Mouse (Mus musculus) lung, embryonic 14.5 days (tissue): ENCODE measurements around the gene Olfr143. TPM values are rescaled to one million over a fixed set of nuclear protein-coding genes. Genes with fewer than 3 reads are reported as not detected.

Experiments
- ATAC-seq: fragments of 200-750 bp; cut with Nextera tagmentation; 2 replicates; pipeline ENCODE4 v1.8.0; 2017; ENCODE audit warnings: mild to moderate bottlenecking, moderate TSS enrichment, moderate library complexity; ENCODE audit not compliant: insufficient read depth
- DNase-seq: peaks from one replicate; pipeline ENCODE4 v3.0.0-alpha.2; 2015
- H3K27ac ChIP-seq: fragments of 300-500 bp; sonication (generic); 2 replicates; pipeline ENCODE4 v1.5.1; 2014; ENCODE audit warnings: low read depth, mild to moderate bottlenecking, moderate library complexity
- H3K27me3 ChIP-seq: fragments of 300-500 bp; sonication (generic); 2 replicates; pipeline ENCODE4 v1.6.1; 2014; ENCODE audit warnings: low read length, control low read depth; ENCODE audit not compliant: insufficient read depth
- H3K36me3 ChIP-seq: fragments of 300-500 bp; sonication (generic); 2 replicates; pipeline ENCODE4 v1.6.1; 2014; ENCODE audit warnings: control low read depth; ENCODE audit not compliant: insufficient read depth
- H3K4me1 ChIP-seq: fragments of 300-500 bp; sonication (generic); 2 replicates; pipeline ENCODE4 v1.6.1; 2014; ENCODE audit warnings: antibody characterized with exemption, control low read depth; ENCODE audit not compliant: insufficient read depth
- H3K4me2 ChIP-seq: fragments of 300-500 bp; sonication (generic); 2 replicates; pipeline ENCODE4 v1.6.1; 2014; ENCODE audit warnings: mild to moderate bottlenecking
- H3K4me3 ChIP-seq: fragments of 300-500 bp; sonication (generic); 2 replicates; pipeline ENCODE4 v1.5.1; 2014; ENCODE audit warnings: low read depth, low read length
- H3K9ac ChIP-seq: fragments of 300-500 bp; sonication (generic); 2 replicates; pipeline ENCODE4 v1.6.1; 2014
- H3K9me3 ChIP-seq: fragments of 300-500 bp; sonication (generic); 2 replicates; pipeline ENCODE4 v1.6.1; 2016; ENCODE audit warnings: low read depth, low read length, control low read depth
- CTCF ChIP-seq: IDR thresholded peaks from 2 replicates; pipeline ENCODE4 v1.5.1; 2016; ENCODE audit warnings: antibody characterized with exemption, low read depth
- WGBS: fragments of 180-500 bp; shearing (Covaris S2); extraction: QIAGEN DNeasy Blood & Tissue Kit; methylation state at CpG from one replicate; pipeline ENCODE4 v1.1.7; 2014; 5-methylcytosine and 5-hydroxymethylcytosine counted together
- polyA plus RNA-seq: library from polyadenylated mRNA; unstranded; fragments of >200 nt; fragmentation: Nextera tagmentation; extraction: Ambion mirVana; gene quantifications from 2 replicates; pipeline ENCODE4 v1.2.1, GENCODE M21; 2014

Olfr143 gene
- not detected in 2 replicates for polyA plus RNA-seq

- Histone ChIP-seq H3K27me3 (no peaks in the 10 kb centered on the region), H3K4me2 (no peak within 1 kb of the TSS), H3K4me3 (no peak within 1 kb of the TSS), H3K9ac (no peak within 1 kb of the TSS), H3K36me3 (no peaks in the 10 kb centered on the region), H3K9me3 (no peaks in the 10 kb centered on the region), H3K4me1 (no peaks in the 10 kb centered on the region), H3K27ac (no peak within 1 kb of the TSS)
- ATAC-seq: no peak
- no peak for TF ChIP-seq CTCF
- DNase-seq: no peak
Observed at GRCm38 (mm10) chr9:38252474-38252873, at the start of gene Olfr143. TSS of gene Olfr143 (plus strand) at chr9:38252774.

GRCm38 (mm10) chr9:38208065-38208464 lies 44.5 kb upstream of the Olfr143 start, which contains the start of gene Olfr893:
TSS of gene Olfr893 (plus strand) at chr9:38208365.
- DNase-seq (no peak), ATAC-seq (no peak)
- H3K4me3 ChIP-seq: no peak within 1 kb of the TSS
- no peak within 1 kb of the TSS for H3K4me2 ChIP-seq
- no peaks in the 10 kb centered on the region for H3K27me3 ChIP-seq
- H3K9ac ChIP-seq: no peak within 1 kb of the TSS
- WGBS: 80% methylated on average over 3 of the region's 3 CpGs
- H3K4me1 ChIP-seq: no peaks in the 10 kb centered on the region
- no peak within 1 kb of the TSS for H3K27ac ChIP-seq
- no peak for TF ChIP-seq CTCF
- H3K9me3 ChIP-seq: no peaks in the 10 kb centered on the region
- H3K36me3 ChIP-seq: no peaks in the 10 kb centered on the region

- no peak for TF ChIP-seq CTCF
- Histone ChIP-seq H3K4me3 (no peak within 1 kb of the TSS), H3K4me1 (no peaks in the 10 kb centered on the region), H3K4me2 (no peak within 1 kb of the TSS), H3K27ac (no peak within 1 kb of the TSS), H3K9me3 (no peaks in the 10 kb centered on the region), H3K36me3 (no peaks in the 10 kb centered on the region), H3K27me3 (no peaks in the 10 kb centered on the region), H3K9ac (no peak within 1 kb of the TSS)
- ATAC-seq: no peak
- no peak for DNase-seq
Observed at GRCm38 (mm10) chr9:38217755-38218154, 34.8 kb upstream of the Olfr143 start, which contains the start of gene Olfr894. TSS of gene Olfr894 (plus strand) at chr9:38218055.

GRCm38 (mm10) chr9:38267551-38267950 lies 15.0 kb downstream of the Olfr143 start, which contains the start of gene Olfr895:
TSS of gene Olfr895 (plus strand) at chr9:38267851.
- no peaks in the 10 kb centered on the region for H3K4me1 ChIP-seq
- H3K27me3 ChIP-seq: no peaks in the 10 kb centered on the region
- no peak for TF ChIP-seq CTCF
- ATAC-seq: no peak
- no peaks in the 10 kb centered on the region for H3K9me3 ChIP-seq
- no peak within 1 kb of the TSS for H3K4me3 ChIP-seq
- H3K36me3 ChIP-seq: no peaks in the 10 kb centered on the region
- no peak within 1 kb of the TSS for H3K9ac ChIP-seq
- no peak within 1 kb of the TSS for H3K27ac ChIP-seq
- DNase-seq: no peak
- no peak within 1 kb of the TSS for H3K4me2 ChIP-seq

- Histone ChIP-seq H3K36me3 (no peaks in the 10 kb centered on the region), H3K4me3 (no peak within 1 kb of the TSS), H3K4me1 (no peaks in the 10 kb centered on the region), H3K27ac (no peak within 1 kb of the TSS), H3K4me2 (no peak within 1 kb of the TSS), H3K27me3 (no peaks in the 10 kb centered on the region), H3K9me3 (no peaks in the 10 kb centered on the region), H3K9ac (no peak within 1 kb of the TSS)
- WGBS: 86% methylated on average over 1 of the region's 1 CpGs
- TF ChIP-seq CTCF: no peak
- ATAC-seq (no peak), DNase-seq (no peak)
Observed at GRCm38 (mm10) chr9:38290807-38291206, 38.2 kb downstream of the Olfr143 start, which contains the start of gene Olfr896-ps1. TSS of gene Olfr896-ps1 (plus strand) at chr9:38291107.

Other genes with a start within 250 kb of the Olfr143 start
- not detected in 2 replicates for gene Olfr883, start 227.0 kb upstream of the Olfr143 start, polyA plus RNA-seq
- not detected in 2 replicates for gene Olfr884, start 206.2 kb upstream of the Olfr143 start, polyA plus RNA-seq
- gene Olfr885, start 191.5 kb upstream of the Olfr143 start, polyA plus RNA-seq: not detected in 2 replicates
- not detected in 2 replicates for gene Olfr887, start 168.7 kb upstream of the Olfr143 start, polyA plus RNA-seq
- not detected in 2 replicates for gene Olfr888, start 144.6 kb upstream of the Olfr143 start, polyA plus RNA-seq
- 0.04 and 0.05 TPM in 2 replicates for gene Olfr889, start 137.6 kb upstream of the Olfr143 start, polyA plus RNA-seq
- gene Olfr890, start 110.3 kb upstream of the Olfr143 start, polyA plus RNA-seq: not detected in 2 replicates
- gene Olfr891, start 72.0 kb upstream of the Olfr143 start, polyA plus RNA-seq: not detected in 2 replicates
- not detected in 2 replicates for gene Olfr893, start 44.4 kb upstream of the Olfr143 start, polyA plus RNA-seq
- gene Olfr894, start 34.7 kb upstream of the Olfr143 start, polyA plus RNA-seq: not detected in 2 replicates
- not detected in 2 replicates for gene Olfr895, start 15.1 kb downstream of the Olfr143 start, polyA plus RNA-seq
- not detected in 2 replicates for gene Olfr896-ps1, start 38.3 kb downstream of the Olfr143 start, polyA plus RNA-seq
- not detected in 2 replicates for gene Olfr25, start 76.3 kb downstream of the Olfr143 start, polyA plus RNA-seq
- not detected in 2 replicates for gene Olfr898, start 95.6 kb downstream of the Olfr143 start, polyA plus RNA-seq
- not detected in 2 replicates for gene Olfr250, start 114.1 kb downstream of the Olfr143 start, polyA plus RNA-seq
- not detected in 2 replicates for gene Olfr251, start 124.3 kb downstream of the Olfr143 start, polyA plus RNA-seq
- not detected in 2 replicates for gene Olfr147, start 148.9 kb downstream of the Olfr143 start, polyA plus RNA-seq
- gene Olfr901, start 176.7 kb downstream of the Olfr143 start, polyA plus RNA-seq: not detected in 2 replicates
- not detected in 2 replicates for gene Olfr902, start 194.9 kb downstream of the Olfr143 start, polyA plus RNA-seq
- gene Olfr904, start 210.4 kb downstream of the Olfr143 start, polyA plus RNA-seq: not detected in 2 replicates
- not detected in 2 replicates for gene Olfr905, start 218.3 kb downstream of the Olfr143 start, polyA plus RNA-seq
- not detected in 2 replicates for gene Olfr906, start 234.3 kb downstream of the Olfr143 start, polyA plus RNA-seq
- gene Olfr907, start 243.0 kb downstream of the Olfr143 start, polyA plus RNA-seq: not detected in 2 replicates